Mouse (Mus musculus) liver, embryonic 12.5 days (tissue): ENCODE measurements around the gene Ppp2r3a. TPM values are rescaled to one million over a fixed set of nuclear protein-coding genes. Genes with fewer than 3 reads are reported as not detected.

ENCODE experiments used
- ATAC-seq: fragments of 200-750 bp; cut with Nextera tagmentation; 2 replicates; pipeline ENCODE4 v1.8.0; 2017; ENCODE audit warnings: moderate number of reproducible peaks, mild to moderate bottlenecking, moderate library complexity
- H3K27ac ChIP-seq: fragments of 300-500 bp; sonication (generic); 2 replicates; pipeline ENCODE4 v1.5.1; 2016; ENCODE audit warnings: mild to moderate bottlenecking
- H3K27me3 ChIP-seq: fragments of 300-500 bp; sonication (generic); replicated peaks from 2 replicates; pipeline ENCODE4 v1.6.1; 2016; ENCODE audit warnings: mild to moderate bottlenecking, moderate library complexity
- H3K36me3 ChIP-seq: fragments of 300-500 bp; sonication (generic); 2 replicates; pipeline ENCODE4 v1.6.1; 2016; ENCODE audit warnings: mild to moderate bottlenecking, moderate library complexity
- H3K4me1 ChIP-seq: fragments of 300-500 bp; sonication (generic); 2 replicates; pipeline ENCODE4 v1.6.1; 2016
- H3K4me2 ChIP-seq: fragments of 300-500 bp; sonication (generic); 2 replicates; pipeline ENCODE4 v1.6.1; 2016; ENCODE audit warnings: mild to moderate bottlenecking, moderate library complexity
- H3K4me3 ChIP-seq: fragments of 300-500 bp; sonication (generic); 2 replicates; pipeline ENCODE4 v1.5.1; 2016; ENCODE audit warnings: mild to moderate bottlenecking, moderate library complexity
- H3K9ac ChIP-seq: fragments of 300-500 bp; sonication (generic); 2 replicates; pipeline ENCODE4 v1.6.1; 2016; ENCODE audit warnings: mild to moderate bottlenecking, moderate library complexity
- H3K9me3 ChIP-seq: fragments of 300-500 bp; sonication (generic); replicated peaks from 2 replicates; pipeline ENCODE4 v1.6.1; 2016; ENCODE audit warnings: mild to moderate bottlenecking, moderate library complexity
- WGBS: fragments of 180-500 bp; shearing (Covaris S2); methylation state at CpG from one replicate; pipeline ENCODE4 v1.1.7; 2016; ENCODE audit not compliant: insufficient replicate concordance; 5-methylcytosine and 5-hydroxymethylcytosine counted together
- polyA plus RNA-seq: library from polyadenylated mRNA; unstranded; fragments of >200 nt; fragmentation: Nextera tagmentation; extraction: Ambion mirVana; gene quantifications from 2 replicates; pipeline ENCODE4 v1.2.1, GENCODE M21; 2016

Gene Ppp2r3a
- polyA plus RNA-seq, 1 experiment from 2014 or later = 4.0 TPM

- no peak overlapping the region for H3K4me2 ChIP-seq
- H3K27me3 ChIP-seq = no peaks in the 10 kb centered on the region
- no peak overlapping the region for H3K4me3 ChIP-seq
- ATAC-seq = no peak
- no peaks in the 10 kb centered on the region for H3K9me3 ChIP-seq
- 84% methylated on average over 3 of the region's 3 CpGs for WGBS
- no peak overlapping the region for H3K9ac ChIP-seq
- no peaks in the 10 kb centered on the region for H3K36me3 ChIP-seq
- H3K4me1 ChIP-seq = peaks cover 11% of the 10 kb centered on the region
- no peak overlapping the region for H3K27ac ChIP-seq
These were observed 181.8 kb downstream of the Ppp2r3a start for GRCm38 (mm10) chr9:101069781-101070180.

- Histone ChIP-seq H3K27ac (no peak overlapping the region), H3K4me1 (no peaks in the 10 kb centered on the region), H3K9me3 (no peaks in the 10 kb centered on the region), H3K36me3 (no peaks in the 10 kb centered on the region), H3K27me3 (no peaks in the 10 kb centered on the region), H3K9ac (no peak overlapping the region), H3K4me2 (no peak overlapping the region), H3K4me3 (no peak overlapping the region)
- 74% methylated on average over 3 of the region's 3 CpGs for WGBS
- no peak for ATAC-seq
These were observed 186.5 kb downstream of the Ppp2r3a start for GRCm38 (mm10) chr9:101065076-101065602.

GRCm38 (mm10) chr9:101062253-101062780 lies 189.3 kb downstream of the Ppp2r3a start:
- Histone ChIP-seq H3K4me1 (no peaks in the 10 kb centered on the region), H3K27ac (no peak overlapping the region), H3K36me3 (no peaks in the 10 kb centered on the region), H3K4me3 (no peak overlapping the region), H3K27me3 (no peaks in the 10 kb centered on the region), H3K9me3 (peaks cover 3% of the 10 kb centered on the region; the same call in 1 of the 2 replicates), H3K4me2 (no peak overlapping the region), H3K9ac (no peak overlapping the region)
- 67% methylated on average over 6 of the region's 6 CpGs for WGBS
- ATAC-seq = no peak

GRCm38 (mm10) chr9:101061035-101061434 lies 190.6 kb downstream of the Ppp2r3a start:
- 59% methylated on average over 11 of the region's 11 CpGs for WGBS
- no peak overlapping the region for H3K27ac ChIP-seq
- H3K4me3 ChIP-seq = no peak overlapping the region
- no peaks in the 10 kb centered on the region for H3K27me3 ChIP-seq
- H3K9me3 ChIP-seq = peaks cover 3% of the 10 kb centered on the region; the same call in 1 of the 2 replicates
- no peaks in the 10 kb centered on the region for H3K36me3 ChIP-seq
- no peak overlapping the region for H3K9ac ChIP-seq
- H3K4me1 ChIP-seq = no peaks in the 10 kb centered on the region
- no peak for ATAC-seq
- no peak overlapping the region for H3K4me2 ChIP-seq

- Histone ChIP-seq H3K27me3 (no peaks in the 10 kb centered on the region), H3K9ac (no peak overlapping the region), H3K4me2 (no peak overlapping the region), H3K4me3 (no peak overlapping the region), H3K4me1 (no peaks in the 10 kb centered on the region), H3K27ac (no peak overlapping the region), H3K9me3 (peaks cover 3% of the 10 kb centered on the region; the same call in 1 of the 2 replicates), H3K36me3 (no peaks in the 10 kb centered on the region)
- 86% methylated on average over 4 of the region's 4 CpGs for WGBS
- no peak for ATAC-seq
These were observed 194.4 kb downstream of the Ppp2r3a start for GRCm38 (mm10) chr9:101057156-101057555.

Other genes starting within 250 kb of the Ppp2r3a start
- 6.7 and 7.2 TPM in 2 replicates for gene Pccb, start 216.9 kb downstream of the Ppp2r3a start, polyA plus RNA-seq
- 6.2 TPM in 2 replicates for gene Msl2, start 177.7 kb downstream of the Ppp2r3a start, polyA plus RNA-seq